Mouse (Mus musculus): ENCODE results near the gene C1qc. TPM values are rescaled to one million over a fixed set of nuclear protein-coding genes. Genes with fewer than 3 reads are reported as not detected.

C1qc gene
- polyA plus RNA-seq (2015; fragmentation: Nextera tagmentation; extraction: Ambion mirVana): 8.0 and 8.3 TPM in 2 replicates

- 62% methylated on average over 5 of the region's 5 CpGs for WGBS
- Histone ChIP-seq H3K4me2 (no peak within 1 kb of the TSS), H3K36me3 (ENCODE audit: poor library complexity, severe bottlenecking) (no peaks in the 10 kb centered on the region), H3K27ac (no peak within 1 kb of the TSS), H3K9me3 (replicated peaks) (no peaks in the 10 kb centered on the region), H3K4me3 (no peak within 1 kb of the TSS), H3K9ac (no peak within 1 kb of the TSS), H3K27me3 (peaks cover 53% of the 10 kb centered on the region), H3K4me1 (peaks cover 7% of the 10 kb centered on the region)
- ATAC-seq: no peak
Measured at GRCm38 (mm10) chr4:136892811-136893210, at the start of gene C1qc. Gene C1qc, minus strand, starts transcription at chr4:136893065.

GRCm38 (mm10) chr4:136937935-136938334 is 45.1 kb upstream of the C1qc start:
- Histone ChIP-seq H3K27ac (no peak overlapping the region), H3K9ac (no peak overlapping the region), H3K27me3 (peaks cover 17% of the 10 kb centered on the region; the same call in 1 of the 2 replicates), H3K4me2 (no peak overlapping the region), H3K9me3 (replicated peaks) (no peaks in the 10 kb centered on the region), H3K4me3 (no peak overlapping the region), H3K4me1 (peaks cover 14% of the 10 kb centered on the region), H3K36me3 (ENCODE audit: poor library complexity, severe bottlenecking) (no peaks in the 10 kb centered on the region)
- WGBS: 86% methylated on average over 5 of the region's 5 CpGs
- ATAC-seq: no peak

- Histone ChIP-seq H3K4me3 (no peak overlapping the region), H3K4me2 (no peak overlapping the region), H3K36me3 (ENCODE audit: poor library complexity, severe bottlenecking) (no peaks in the 10 kb centered on the region), H3K4me1 (peaks cover 8% of the 10 kb centered on the region), H3K9me3 (replicated peaks) (no peaks in the 10 kb centered on the region), H3K9ac (no peak overlapping the region), H3K27ac (no peak overlapping the region), H3K27me3 (peaks cover 15% of the 10 kb centered on the region; the same call in 1 of the 2 replicates)
- WGBS: 84% methylated on average over 4 of the region's 4 CpGs
- no peak for ATAC-seq
Measured at GRCm38 (mm10) chr4:136937344-136937743, 44.5 kb upstream of the C1qc start.

GRCm38 (mm10) chr4:136934746-136935613 is 42.1 kb upstream of the C1qc start:
- H3K27me3 ChIP-seq: peaks cover 9% of the 10 kb centered on the region; the same call in 1 of the 2 replicates
- no peak for ATAC-seq
- H3K36me3 ChIP-seq (ENCODE audit: poor library complexity, severe bottlenecking): no peaks in the 10 kb centered on the region
- H3K9me3 ChIP-seq (replicated peaks): no peaks in the 10 kb centered on the region
- peak overlapping the region; percentile 12; the same call in 1 of the 2 replicates for H3K27ac ChIP-seq
- WGBS: 47% methylated on average over 18 of the region's 18 CpGs
- no peak overlapping the region for H3K4me2 ChIP-seq
- no peak overlapping the region for H3K9ac ChIP-seq
- no peak overlapping the region for H3K4me3 ChIP-seq
- H3K4me1 ChIP-seq: peaks cover 7% of the 10 kb centered on the region

GRCm38 (mm10) chr4:136930474-136930873 is 37.6 kb upstream of the C1qc start:
- H3K4me2 ChIP-seq: no peak overlapping the region
- H3K4me1 ChIP-seq: peaks cover 15% of the 10 kb centered on the region
- no peak for ATAC-seq
- no peaks in the 10 kb centered on the region for H3K9me3 ChIP-seq (replicated peaks)
- no peak overlapping the region for H3K27ac ChIP-seq
- H3K27me3 ChIP-seq: peaks cover 30% of the 10 kb centered on the region
- H3K36me3 ChIP-seq (ENCODE audit: poor library complexity, severe bottlenecking): no peaks in the 10 kb centered on the region
- no peak overlapping the region for H3K4me3 ChIP-seq
- 87% methylated on average over 8 of the region's 8 CpGs for WGBS
- no peak overlapping the region for H3K9ac ChIP-seq

- Histone ChIP-seq H3K4me2 (no peak overlapping the region), H3K4me3 (no peak overlapping the region), H3K4me1 (peaks cover 8% of the 10 kb centered on the region; the same call in 1 of the 2 replicates), H3K9ac (no peak overlapping the region), H3K36me3 (ENCODE audit: poor library complexity, severe bottlenecking) (no peaks in the 10 kb centered on the region), H3K27me3 (peaks cover 43% of the 10 kb centered on the region), H3K27ac (no peak overlapping the region), H3K9me3 (replicated peaks) (no peaks in the 10 kb centered on the region)
- no peak for ATAC-seq
- 2% methylated on average over 5 of the region's 5 CpGs for WGBS
Measured at GRCm38 (mm10) chr4:136928928-136929327, 36.1 kb upstream of the C1qc start.

- H3K36me3 ChIP-seq (ENCODE audit: poor library complexity, severe bottlenecking): no peaks in the 10 kb centered on the region
- H3K4me3 ChIP-seq: no peak overlapping the region
- no peak overlapping the region; the same call in 1 of the 2 replicates for H3K4me2 ChIP-seq
- H3K27ac ChIP-seq: no peak overlapping the region
- peaks cover 11% of the 10 kb centered on the region; the same call in 1 of the 2 replicates for H3K4me1 ChIP-seq
- H3K9ac ChIP-seq: no peak overlapping the region
- no peak for ATAC-seq
- WGBS: 1% methylated on average over 15 of the region's 15 CpGs
- peaks cover 56% of the 10 kb centered on the region for H3K27me3 ChIP-seq
- no peaks in the 10 kb centered on the region for H3K9me3 ChIP-seq (replicated peaks)
Measured at GRCm38 (mm10) chr4:136925804-136926203, 32.9 kb upstream of the C1qc start.

- WGBS: 6% methylated on average over 6 of the region's 6 CpGs
- H3K27me3 ChIP-seq: peaks cover 61% of the 10 kb centered on the region
- ATAC-seq: no peak
Measured at GRCm38 (mm10) chr4:136924529-136924928, 31.7 kb upstream of the C1qc start.

GRCm38 (mm10) chr4:136919526-136919925 is 26.7 kb upstream of the C1qc start:
- H3K4me2 ChIP-seq: no peak overlapping the region
- no peak overlapping the region for H3K4me3 ChIP-seq
- peaks cover 45% of the 10 kb centered on the region for H3K27me3 ChIP-seq
- H3K4me1 ChIP-seq: peaks cover 24% of the 10 kb centered on the region
- no peak overlapping the region for H3K9ac ChIP-seq
- WGBS: 80% methylated on average over 3 of the region's 3 CpGs
- no peaks in the 10 kb centered on the region for H3K9me3 ChIP-seq (replicated peaks)
- no peak overlapping the region for H3K27ac ChIP-seq
- no peak for ATAC-seq
- H3K36me3 ChIP-seq (ENCODE audit: poor library complexity, severe bottlenecking): no peaks in the 10 kb centered on the region

More at GRCm38 (mm10) chr4:136924529-136924928, 31.7 kb upstream of the C1qc start:
- Histone ChIP-seq H3K9me3 (replicated peaks) (no peaks in the 10 kb centered on the region), H3K4me1 (peaks cover 11% of the 10 kb centered on the region; the same call in 1 of the 2 replicates), H3K36me3 (ENCODE audit: poor library complexity, severe bottlenecking) (no peaks in the 10 kb centered on the region), H3K9ac (no peak overlapping the region), H3K27ac (no peak overlapping the region), H3K4me3 (no peak overlapping the region), H3K4me2 (no peak overlapping the region)

- Histone ChIP-seq H3K27me3 (peaks cover 41% of the 10 kb centered on the region), H3K27ac (no peak overlapping the region), H3K9ac (no peak overlapping the region), H3K4me3 (no peak overlapping the region), H3K4me1 (peaks cover 26% of the 10 kb centered on the region), H3K36me3 (ENCODE audit: poor library complexity, severe bottlenecking) (no peaks in the 10 kb centered on the region), H3K9me3 (replicated peaks) (no peaks in the 10 kb centered on the region), H3K4me2 (no peak overlapping the region)
- WGBS: 85% methylated on average over 8 of the region's 8 CpGs
- no peak for ATAC-seq
Measured at GRCm38 (mm10) chr4:136918834-136919233, 26.0 kb upstream of the C1qc start.

GRCm38 (mm10) chr4:136917165-136917524 is 24.3 kb upstream of the C1qc start:
- 33% methylated on average over 7 of the region's 7 CpGs for WGBS
- H3K36me3 ChIP-seq (ENCODE audit: poor library complexity, severe bottlenecking): no peaks in the 10 kb centered on the region
- H3K27me3 ChIP-seq: peaks cover 38% of the 10 kb centered on the region
- H3K4me3 ChIP-seq: no peak overlapping the region
- no peaks in the 10 kb centered on the region for H3K9me3 ChIP-seq (replicated peaks)
- no peak overlapping the region for H3K4me2 ChIP-seq
- H3K9ac ChIP-seq: peak overlapping the region; percentile 23; the same call in 1 of the 2 replicates
- H3K4me1 ChIP-seq: peaks cover 35% of the 10 kb centered on the region
- ATAC-seq: peak; percentile 34; the same call in 1 of the 2 replicates
- peak overlapping the region; percentile 31; the same call in 1 of the 2 replicates for H3K27ac ChIP-seq
